ENCODE assay signal across 22 mouse cellular contexts in genomic region chr13:40713681-40714080, GRCm38 (mm10). TPM values are rescaled to one million over a fixed set of nuclear protein-coding genes. Genes with fewer than 3 reads are reported as not detected.
"Had no signal": no experiment of that assay in that cellular context is flagged by ENCODE, and none has a peak within 500 bp of the region (broad histone marks: within the 10 kb centered on the region; RNA-seq: fewer than 3 reads in every experiment).

No protein-coding gene starts in this region.

- H3K27ac ChIP-seq: kidney, embryonic 15.5 days; left cerebral cortex, adult 2 months; limb, embryonic 12.5 days; limb, embryonic 15.5 days; liver, embryonic 14.5 days; macrophage; stomach, postnatal 0 days had no signal

- ATAC-seq: liver, postnatal 0 days; lung, postnatal 0 days; midbrain, embryonic 16.5 days had no signal

- H3K36me3 ChIP-seq: kidney, embryonic 15.5 days; limb, embryonic 12.5 days; limb, embryonic 15.5 days; neural tube, embryonic 13.5 days had no signal

- H3K9me3 ChIP-seq: kidney, embryonic 15.5 days; limb, embryonic 12.5 days; limb, embryonic 15.5 days; neural tube, embryonic 13.5 days had no signal

- DNase-seq: kidney, adult 8-10 months; kidney, postnatal 10 days; kidney, postnatal 36 days; layer of hippocampus, postnatal 36 days; liver, postnatal 0 days; lung, embryonic 14.5 days; thymus, adult 2 months; thymus, postnatal 14 days; thymus, postnatal 4 days had no signal

- H3K9ac ChIP-seq: kidney, embryonic 15.5 days; limb, embryonic 12.5 days; limb, embryonic 15.5 days; liver, embryonic 14.5 days; liver, postnatal 0 days; lung, embryonic 14.5 days; neural tube, embryonic 13.5 days had no signal

- H3K4me3 ChIP-seq: kidney, embryonic 15.5 days; left cerebral cortex, adult 2 months; limb, embryonic 12.5 days; limb, embryonic 15.5 days; myocyte; neural tube, embryonic 13.5 days had no signal

- H3K4me2 ChIP-seq: kidney, embryonic 15.5 days; limb, embryonic 12.5 days; limb, embryonic 15.5 days; liver, embryonic 11.5 days; lung, embryonic 14.5 days; neural tube, embryonic 13.5 days had no signal

RNA-seq across cellular contexts. Expression of gene Tfap2a, which starts 24.5 kb away (rescaled TPM):
- total RNA-seq: neutrophil, adult 5-6 weeks had no signal
- polyA plus RNA-seq: liver, postnatal 0 days had no signal
